Mouse (Mus musculus) hindbrain, embryonic 13.5 days (tissue): ENCODE data around the gene Tbc1d22b. TPM values are rescaled to one million over a fixed set of nuclear protein-coding genes. Genes with fewer than 3 reads are reported as not detected.

Experiments
- ATAC-seq: fragments of 200-750 bp; cut with Nextera tagmentation; 2 replicates; pipeline ENCODE4 v1.8.0; 2017; ENCODE audit warnings: moderate TSS enrichment; ENCODE audit not compliant: low FRiP score
- H3K27ac ChIP-seq: fragments of 300-500 bp; sonication (generic); 2 replicates; pipeline ENCODE4 v1.5.1; 2015; ENCODE audit warnings: inconsistent platforms, mild to moderate bottlenecking, moderate library complexity
- H3K27me3 ChIP-seq: fragments of 300-500 bp; sonication (generic); 2 replicates; pipeline ENCODE4 v1.6.1; 2015; ENCODE audit warnings: mild to moderate bottlenecking, inconsistent platforms
- H3K36me3 ChIP-seq: fragments of 300-500 bp; sonication (generic); 2 replicates; pipeline ENCODE4 v1.6.1; 2015; ENCODE audit warnings: mild to moderate bottlenecking, inconsistent platforms
- H3K4me1 ChIP-seq: fragments of 300-500 bp; sonication (generic); replicated peaks from 2 replicates; pipeline ENCODE4 v1.6.1; 2015; ENCODE audit warnings: inconsistent platforms
- H3K4me2 ChIP-seq: fragments of 300-500 bp; sonication (generic); 2 replicates; pipeline ENCODE4 v1.6.1; 2015; ENCODE audit warnings: inconsistent platforms, mild to moderate bottlenecking, moderate library complexity
- H3K4me3 ChIP-seq: fragments of 300-500 bp; sonication (generic); 2 replicates; pipeline ENCODE4 v1.5.1; 2015; ENCODE audit warnings: mild to moderate bottlenecking, inconsistent platforms
- H3K9ac ChIP-seq: fragments of 300-500 bp; sonication (generic); 2 replicates; pipeline ENCODE4 v1.6.1; 2015; ENCODE audit warnings: mild to moderate bottlenecking, inconsistent platforms
- H3K9me3 ChIP-seq: fragments of 300-500 bp; sonication (generic); 2 replicates; pipeline ENCODE4 v1.6.1; 2016; ENCODE audit warnings: inconsistent platforms
- WGBS: fragments of 180-500 bp; shearing (Covaris S2); methylation state at CpG from one replicate; pipeline ENCODE4 v1.1.7; 2015; 5-methylcytosine and 5-hydroxymethylcytosine counted together
- polyA plus RNA-seq: library from polyadenylated mRNA; unstranded; fragments of >200 nt; fragmentation: Nextera tagmentation; extraction: Ambion mirVana; gene quantifications from 2 replicates; pipeline ENCODE4 v1.2.1, GENCODE M21; 2015

Gene Tbc1d22b
- polyA plus RNA-seq, 1 experiment from 2014 or later: 22.1 TPM

GRCm38 (mm10) chr17:29545241-29545640, 4.3 kb upstream of the Tbc1d22b start:
- no peak overlapping the region for H3K9ac ChIP-seq
- H3K4me3 ChIP-seq: no peak overlapping the region
- peaks cover 3% of the 10 kb centered on the region for H3K4me1 ChIP-seq
- no peak for ATAC-seq
- no peaks in the 10 kb centered on the region for H3K9me3 ChIP-seq
- H3K27ac ChIP-seq: no peak overlapping the region
- WGBS: 93% methylated on average over 5 of the region's 5 CpGs
- H3K27me3 ChIP-seq: no peaks in the 10 kb centered on the region
- no peak overlapping the region for H3K4me2 ChIP-seq
- no peaks in the 10 kb centered on the region for H3K36me3 ChIP-seq

GRCm38 (mm10) chr17:29548494-29548893, 1.1 kb upstream of the Tbc1d22b start:
- WGBS: 70% methylated on average over 3 of the region's 3 CpGs
- H3K36me3 ChIP-seq: no peaks in the 10 kb centered on the region
- no peaks in the 10 kb centered on the region for H3K27me3 ChIP-seq
- H3K9ac ChIP-seq: no peak overlapping the region
- no peak overlapping the region for H3K4me2 ChIP-seq
- no peaks in the 10 kb centered on the region for H3K9me3 ChIP-seq
- peaks cover 18% of the 10 kb centered on the region for H3K4me1 ChIP-seq
- H3K4me3 ChIP-seq: no peak overlapping the region
- no peak overlapping the region for H3K27ac ChIP-seq
- no peak for ATAC-seq

- 52% methylated on average over 8 of the region's 8 CpGs for WGBS
- H3K27ac ChIP-seq: no peak overlapping the region
Measured at GRCm38 (mm10) chr17:29548994-29549393, 591 bp upstream of the Tbc1d22b start.

GRCm38 (mm10) chr17:29551019-29551418, 1.4 kb downstream of the Tbc1d22b start:
- 71% methylated on average over 6 of the region's 6 CpGs for WGBS
- Histone ChIP-seq H3K36me3 (no peaks in the 10 kb centered on the region), H3K9ac (peak overlapping the region; percentile 93; the same call in 1 of the 2 replicates), H3K9me3 (no peaks in the 10 kb centered on the region), H3K27me3 (no peaks in the 10 kb centered on the region), H3K4me2 (peak overlapping the region; percentile 99), H3K4me3 (peak overlapping the region; percentile 95; the same call in 1 of the 2 replicates), H3K4me1 (peaks cover 18% of the 10 kb centered on the region), H3K27ac (no peak overlapping the region)
- no peak for ATAC-seq

More at GRCm38 (mm10) chr17:29548994-29549393, 591 bp upstream of the Tbc1d22b start:
- ATAC-seq: peak; percentile 41
- Histone ChIP-seq H3K36me3 (no peaks in the 10 kb centered on the region), H3K4me1 (peaks cover 18% of the 10 kb centered on the region), H3K27me3 (no peaks in the 10 kb centered on the region), H3K9me3 (no peaks in the 10 kb centered on the region), H3K4me3 (no peak overlapping the region; the same call in 1 of the 2 replicates), H3K9ac (no peak overlapping the region), H3K4me2 (peak overlapping the region; percentile 99; the same call in 1 of the 2 replicates)

GRCm38 (mm10) chr17:29552162-29552732, 2.7 kb downstream of the Tbc1d22b start, which contains the start of gene Tmem217:
Gene Tmem217, minus strand, starts transcription at chr17:29552385.
- Histone ChIP-seq H3K9me3 (no peaks in the 10 kb centered on the region), H3K9ac (0 out of 2 replicates have a peak within 1 kb of the TSS, but pooled peaks have one; percentile 93), H3K36me3 (0 out of 2 replicates have a peak, but pooled peaks cover 6% of the 10 kb centered on the region), H3K27me3 (no peaks in the 10 kb centered on the region), H3K4me1 (peaks cover 21% of the 10 kb centered on the region), H3K4me2 (peak within 1 kb of the TSS; percentile 99; the same call in 1 of the 2 replicates), H3K27ac (no peak within 1 kb of the TSS), H3K4me3 (peak within 1 kb of the TSS; percentile 95; the same call in 1 of the 2 replicates)
- no peak for ATAC-seq
- 92% methylated on average over 5 of the region's 5 CpGs for WGBS

- no peak for ATAC-seq
- 0 out of 2 replicates have a peak, but pooled peaks cover 8% of the 10 kb centered on the region for H3K36me3 ChIP-seq
- no peak overlapping the region for H3K27ac ChIP-seq
- no peaks in the 10 kb centered on the region for H3K9me3 ChIP-seq
- H3K4me3 ChIP-seq: no peak overlapping the region
- peaks cover 26% of the 10 kb centered on the region for H3K4me1 ChIP-seq
- no peak overlapping the region for H3K9ac ChIP-seq
- no peaks in the 10 kb centered on the region for H3K27me3 ChIP-seq
- H3K4me2 ChIP-seq: no peak overlapping the region
Measured at GRCm38 (mm10) chr17:29554176-29554575, 4.6 kb downstream of the Tbc1d22b start.

GRCm38 (mm10) chr17:29556456-29556855, 6.9 kb downstream of the Tbc1d22b start:
- no peak for ATAC-seq

GRCm38 (mm10) chr17:29556893-29557292, 7.3 kb downstream of the Tbc1d22b start:
- H3K36me3 ChIP-seq: peaks cover 15% of the 10 kb centered on the region
- H3K9me3 ChIP-seq: no peaks in the 10 kb centered on the region
- H3K4me3 ChIP-seq: no peak overlapping the region
- H3K9ac ChIP-seq: no peak overlapping the region
- H3K4me2 ChIP-seq: no peak overlapping the region
- H3K27ac ChIP-seq: no peak overlapping the region
- peaks cover 8% of the 10 kb centered on the region; the same call in 1 of the 2 replicates for H3K4me1 ChIP-seq
- WGBS: 88% methylated on average over 7 of the region's 7 CpGs
- ATAC-seq: no peak
- no peaks in the 10 kb centered on the region for H3K27me3 ChIP-seq

More at GRCm38 (mm10) chr17:29556456-29556855, 6.9 kb downstream of the Tbc1d22b start:
- Histone ChIP-seq H3K36me3 (peaks cover 15% of the 10 kb centered on the region), H3K4me2 (no peak overlapping the region), H3K9me3 (no peaks in the 10 kb centered on the region), H3K9ac (no peak overlapping the region), H3K27ac (no peak overlapping the region), H3K27me3 (no peaks in the 10 kb centered on the region), H3K4me1 (peaks cover 11% of the 10 kb centered on the region), H3K4me3 (no peak overlapping the region)
- 93% methylated on average over 10 of the region's 10 CpGs for WGBS

GRCm38 (mm10) chr17:29558476-29558875, 8.9 kb downstream of the Tbc1d22b start:
- Histone ChIP-seq H3K9me3 (no peaks in the 10 kb centered on the region), H3K4me1 (peaks cover 8% of the 10 kb centered on the region; the same call in 1 of the 2 replicates)
- WGBS: 75% methylated on average over 5 of the region's 5 CpGs

GRCm38 (mm10) chr17:29565521-29565920, 15.9 kb downstream of the Tbc1d22b start:
- Histone ChIP-seq H3K9ac (no peak overlapping the region), H3K4me1 (0 out of 2 replicates have a peak, but pooled peaks cover 3% of the 10 kb centered on the region), H3K9me3 (no peaks in the 10 kb centered on the region), H3K4me3 (no peak overlapping the region), H3K27me3 (no peaks in the 10 kb centered on the region), H3K36me3 (peaks cover 43% of the 10 kb centered on the region), H3K4me2 (no peak overlapping the region), H3K27ac (no peak overlapping the region)
- ATAC-seq: no peak
- WGBS: 97% methylated on average over 5 of the region's 5 CpGs

More at GRCm38 (mm10) chr17:29558476-29558875, 8.9 kb downstream of the Tbc1d22b start:
- no peak overlapping the region for H3K9ac ChIP-seq
- no peaks in the 10 kb centered on the region for H3K27me3 ChIP-seq
- no peak overlapping the region for H3K4me3 ChIP-seq
- no peak overlapping the region for H3K4me2 ChIP-seq
- H3K36me3 ChIP-seq: peaks cover 15% of the 10 kb centered on the region
- no peak for ATAC-seq
- 0 out of 2 replicates have a peak overlapping the region, but pooled peaks have one; percentile 23 for H3K27ac ChIP-seq

GRCm38 (mm10) chr17:29568435-29568834, 18.9 kb downstream of the Tbc1d22b start:
- Histone ChIP-seq H3K4me3 (no peak overlapping the region), H3K27ac (no peak overlapping the region), H3K4me1 (0 out of 2 replicates have a peak, but pooled peaks cover 3% of the 10 kb centered on the region), H3K4me2 (no peak overlapping the region), H3K27me3 (no peaks in the 10 kb centered on the region), H3K9me3 (no peaks in the 10 kb centered on the region), H3K9ac (no peak overlapping the region), H3K36me3 (peaks cover 72% of the 10 kb centered on the region)
- ATAC-seq: no peak
- 93% methylated on average over 15 of the region's 15 CpGs for WGBS

GRCm38 (mm10) chr17:29569831-29570230, 20.2 kb downstream of the Tbc1d22b start:
- WGBS: 85% methylated on average over 6 of the region's 6 CpGs
- Histone ChIP-seq H3K27ac (no peak overlapping the region), H3K36me3 (peaks cover 75% of the 10 kb centered on the region), H3K9ac (no peak overlapping the region), H3K4me1 (0 out of 2 replicates have a peak, but pooled peaks cover 3% of the 10 kb centered on the region), H3K4me3 (no peak overlapping the region), H3K9me3 (no peaks in the 10 kb centered on the region), H3K4me2 (no peak overlapping the region), H3K27me3 (no peaks in the 10 kb centered on the region)
- ATAC-seq: no peak
